Mouse (Mus musculus) ES-E14 (cell line): ENCODE measurements around the gene Fam198a. TPM values are rescaled to one million over a fixed set of nuclear protein-coding genes. Genes with fewer than 3 reads are reported as not detected.

ENCODE experiments used
- DNase-seq: peaks from one replicate; pipeline ENCODE4 v3.0.0-alpha.2; 2013; ENCODE audit warnings: low read depth, low spot score
- H3K27ac ChIP-seq: 2 replicates; pipeline ENCODE4 v1.5.1; 2012; ENCODE audit warnings: low read depth, mild to moderate bottlenecking, low read length, moderate library complexity, mixed read lengths; ENCODE audit not compliant: poor library complexity, insufficient read depth, severe bottlenecking
- H3K36me3 ChIP-seq: 2 replicates; pipeline ENCODE4 v1.6.1; 2012; ENCODE audit warnings: mild to moderate bottlenecking, low read length, moderate library complexity, mixed read lengths; ENCODE audit not compliant: control insufficient read depth, poor library complexity, insufficient read depth, severe bottlenecking
- H3K4me1 ChIP-seq, 2 experiments: fragments of 150-350 bp in 1 of 2; sonication (generic) in 1 of 2; 2 replicates each; pipeline ENCODE4 v1.6.1; 2012; ENCODE audit warnings: low read length in 2 of 2, mild to moderate bottlenecking in 1 of 2, mixed read lengths in 1 of 2; ENCODE audit not compliant: control insufficient read depth in 2 of 2, insufficient read depth in 2 of 2, poor library complexity in 1 of 2
- H3K4me3 ChIP-seq, 2 experiments: fragments of 150-350 bp in 1 of 2; sonication (generic) in 1 of 2; 2 replicates each; pipeline ENCODE4 v1.5.1; 2012; ENCODE audit warnings: low read length in 2 of 2, low read depth in 1 of 2, mild to moderate bottlenecking in 1 of 2, mixed read lengths in 1 of 2; ENCODE audit not compliant: insufficient read depth in 1 of 2, poor library complexity in 1 of 2, severe bottlenecking in 1 of 2
- H3K9ac ChIP-seq: 2 replicates; pipeline ENCODE4 v1.6.1; 2012; ENCODE audit warnings: low read depth, mild to moderate bottlenecking, low read length, mixed read lengths; ENCODE audit not compliant: poor library complexity, insufficient read depth, severe bottlenecking
- H3K9me3 ChIP-seq: fragments of 150-350 bp; sonication (generic); 2 replicates; pipeline ENCODE4 v1.6.1; 2012; ENCODE audit warnings: low read depth, mild to moderate bottlenecking, low read length; ENCODE audit not compliant: control insufficient read depth, insufficient read depth
- CHD2 ChIP-seq: IDR thresholded peaks from 2 replicates; pipeline ENCODE4 v1.6.1; 2014; ENCODE audit warnings: mild to moderate bottlenecking, low read depth, low read length, inconsistent platforms
- HCFC1 ChIP-seq: IDR thresholded peaks from 2 replicates; pipeline ENCODE4 v1.6.1; 2012; ENCODE audit warnings: low read length, inconsistent platforms, borderline replicate concordance; ENCODE audit not compliant: insufficient read depth
- MAFK ChIP-seq: IDR thresholded peaks from 2 replicates; pipeline ENCODE4 v1.6.1; 2014; ENCODE audit warnings: mild to moderate bottlenecking, low read depth, low read length, inconsistent platforms; ENCODE audit not compliant: insufficient read depth
- ZC3H11A ChIP-seq: IDR thresholded peaks from 2 replicates; pipeline ENCODE4 v1.6.1; 2012; ENCODE audit warnings: low read depth, mild to moderate bottlenecking, inconsistent platforms, low read length, borderline replicate concordance
- ZNF384 ChIP-seq: IDR thresholded peaks from 2 replicates; pipeline ENCODE4 v1.6.1; 2012; ENCODE audit warnings: low read depth, low read length, inconsistent platforms
- in situ Hi-C, 2 experiments: fragments of 600-800 bp; cut with MboI; formaldehyde crosslinking; loops; one replicate each; pipeline ENCODE4 v1.15.1; 2025; ENCODE audit warnings: low sequenced_read_pairs in 2 of 2, inconsistent platforms in 1 of 2; ENCODE audit not compliant: unreplicated experiment in 2 of 2
- total RNA-seq: library from RNA; depleted of rRNA; stranded (reverse); fragments of 300-350 nt; gene quantifications from 2 replicates; pipeline ENCODE4 v1.2.3, GENCODE M21; 2012

The Fam198a gene
- total RNA-seq, 1 experiment, result 0.36 TPM

- in situ Hi-C loops, result no loop called here
These were observed 47.2 kb downstream of the Fam198a start for GRCm38 (mm10) chr9:121997978-121998377.

GRCm38 (mm10) chr9:122006175-122006574 lies 55.4 kb downstream of the Fam198a start:
- Histone ChIP-seq H3K9ac (no peak overlapping the region), H3K36me3 (no peaks in the 10 kb centered on the region)
- in situ Hi-C loops, result no loop called here

More at GRCm38 (mm10) chr9:121997978-121998377, 47.2 kb downstream of the Fam198a start:
- H3K27ac ChIP-seq, result no peak overlapping the region
- no peaks in the 10 kb centered on the region; the same call in 1 of the 2 replicates for H3K36me3 ChIP-seq
- H3K9ac ChIP-seq, result no peak overlapping the region
- H3K9me3 ChIP-seq, result no peaks in the 10 kb centered on the region
- no peak overlapping the region for H3K4me3 ChIP-seq
- DNase-seq, result no peak
- TF ChIP-seq HCFC1 (no peak), ZC3H11A (no peak), ZNF384 (no peak), MAFK (no peak), CHD2 (no peak)
- H3K4me1 ChIP-seq, result peaks cover 0 to 2% of the 10 kb centered on the region in 2 experiments; a peak in 1 of 4 replicates

GRCm38 (mm10) chr9:122006609-122007008 lies 55.8 kb downstream of the Fam198a start:
- in situ Hi-C loops, result no loop called here
- Histone ChIP-seq H3K27ac (no peak overlapping the region), H3K9ac (no peak overlapping the region), H3K4me3 (no peak overlapping the region), H3K9me3 (no peaks in the 10 kb centered on the region), H3K4me1 (no peaks in the 10 kb centered on the region), H3K36me3 (no peaks in the 10 kb centered on the region)
- DNase-seq, result no peak
- TF ChIP-seq ZNF384, result no peak
- TF ChIP-seq HCFC1, result no peak
- TF ChIP-seq MAFK, result no peak
- TF ChIP-seq CHD2, result no peak
- no peak for TF ChIP-seq ZC3H11A

More at GRCm38 (mm10) chr9:122006175-122006574, 55.4 kb downstream of the Fam198a start:
- Histone ChIP-seq H3K9me3 (no peaks in the 10 kb centered on the region), H3K4me1 (no peaks in the 10 kb centered on the region), H3K4me3 (no peak overlapping the region), H3K27ac (no peak overlapping the region)
- TF ChIP-seq MAFK (no peak), HCFC1 (no peak), ZNF384 (no peak), ZC3H11A (no peak), CHD2 (no peak)
- DNase-seq, result no peak

- TF ChIP-seq HCFC1 (no peak), MAFK (no peak), CHD2 (no peak), ZNF384 (no peak), ZC3H11A (no peak)
These were observed 58.1 kb downstream of the Fam198a start for GRCm38 (mm10) chr9:122008876-122009275.

GRCm38 (mm10) chr9:122010751-122011150 lies 60.0 kb downstream of the Fam198a start:
- H3K9me3 ChIP-seq, result no peaks in the 10 kb centered on the region
- TF ChIP-seq ZNF384 (no peak), CHD2 (no peak), MAFK (no peak)
- DNase-seq, result no peak
- no peak overlapping the region for H3K9ac ChIP-seq
- H3K4me3 ChIP-seq, result no peak overlapping the region
- H3K27ac ChIP-seq, result no peak overlapping the region
- in situ Hi-C loops, result no loop called here
- peaks cover 0 to 2% of the 10 kb centered on the region in 2 experiments; a peak in 1 of 4 replicates for H3K4me1 ChIP-seq
- no peaks in the 10 kb centered on the region for H3K36me3 ChIP-seq

More at GRCm38 (mm10) chr9:122008876-122009275, 58.1 kb downstream of the Fam198a start:
- Histone ChIP-seq H3K4me1 (no peaks in the 10 kb centered on the region), H3K9ac (no peak overlapping the region), H3K36me3 (no peaks in the 10 kb centered on the region), H3K9me3 (no peaks in the 10 kb centered on the region), H3K27ac (no peak overlapping the region), H3K4me3 (no peak overlapping the region)
- DNase-seq, result no peak
- in situ Hi-C loops, result no loop called here
